Mouse (Mus musculus) hindbrain, embryonic 16.5 days (tissue): Measurements from ENCODE around the gene AY358078. TPM values are rescaled to one million over a fixed set of nuclear protein-coding genes. Genes with fewer than 3 reads are reported as not detected.
"Not testable (repeated sequence)": the region's sequence is repeated elsewhere in the genome, so short reads cannot be mapped to it uniquely, and the experiment has no call there.

Experiments used
- ATAC-seq: fragments of 200-750 bp; cut with Nextera tagmentation; 2 replicates; pipeline ENCODE4 v1.8.0; 2017; ENCODE audit warnings: moderate TSS enrichment, moderate library complexity
- H3K27ac ChIP-seq: fragments of 300-500 bp; sonication (generic); 2 replicates; pipeline ENCODE4 v1.5.1; 2014; ENCODE audit warnings: low read depth, mild to moderate bottlenecking, control low read depth, low read length, moderate library complexity
- H3K27me3 ChIP-seq: fragments of 300-500 bp; sonication (generic); replicated peaks from 2 replicates; pipeline ENCODE4 v1.6.1; 2014; ENCODE audit warnings: low read length; ENCODE audit not compliant: control insufficient read depth, insufficient read depth
- H3K36me3 ChIP-seq: fragments of 300-500 bp; sonication (generic); 2 replicates; pipeline ENCODE4 v1.6.1; 2014; ENCODE audit warnings: mild to moderate bottlenecking, low read length, moderate library complexity, mixed read lengths; ENCODE audit not compliant: control insufficient read depth, insufficient read depth
- H3K4me1 ChIP-seq: fragments of 300-500 bp; sonication (generic); 2 replicates; pipeline ENCODE4 v1.6.1; 2014; ENCODE audit warnings: low read depth, low read length; ENCODE audit not compliant: control insufficient read depth, insufficient read depth
- H3K4me2 ChIP-seq: fragments of 300-500 bp; sonication (generic); 2 replicates; pipeline ENCODE4 v1.6.1; 2014; ENCODE audit warnings: mild to moderate bottlenecking, low read length, control low read depth, moderate library complexity
- H3K4me3 ChIP-seq: fragments of 300-500 bp; sonication (generic); 2 replicates; pipeline ENCODE4 v1.5.1; 2014; ENCODE audit warnings: mild to moderate bottlenecking, low read length, control low read depth, moderate library complexity
- H3K9ac ChIP-seq: fragments of 300-500 bp; sonication (generic); 2 replicates; pipeline ENCODE4 v1.6.1; 2014; ENCODE audit warnings: low read depth, mild to moderate bottlenecking, control low read depth, low read length, moderate library complexity
- H3K9me3 ChIP-seq: fragments of 300-500 bp; sonication (generic); 2 replicates; pipeline ENCODE4 v1.6.1; 2014; ENCODE audit warnings: mild to moderate bottlenecking, low read length, moderate library complexity; ENCODE audit not compliant: control insufficient read depth
- WGBS: fragments of 180-500 bp; shearing (Covaris S2); extraction: QIAGEN DNeasy Blood & Tissue Kit; methylation state at CpG from one replicate; pipeline ENCODE4 v1.1.7; 2014; 5-methylcytosine and 5-hydroxymethylcytosine counted together
- microRNA-seq: library from miRNA; unstranded; fragments of <30 nt; microRNA quantifications from one replicate; pipeline ENCODE4, GENCODE M21; 2017
- polyA plus RNA-seq: library from polyadenylated mRNA; unstranded; fragments of >200 nt; fragmentation: Nextera tagmentation; extraction: Ambion mirVana; gene quantifications from 2 replicates; pipeline ENCODE4 v1.2.1, GENCODE M21; 2015

Gene AY358078
- polyA plus RNA-seq, 1 experiment from 2014 or later, result not detected

- no peaks in the 10 kb centered on the region for H3K27me3 ChIP-seq
- H3K4me1 ChIP-seq, result no peaks in the 10 kb centered on the region
- H3K9ac ChIP-seq, result no peak within 1 kb of the TSS
- H3K4me2 ChIP-seq, result no peak within 1 kb of the TSS
- no peak within 1 kb of the TSS for H3K27ac ChIP-seq
- no peak for ATAC-seq
- H3K9me3 ChIP-seq, result no peaks in the 10 kb centered on the region
- no peaks in the 10 kb centered on the region for H3K36me3 ChIP-seq
- H3K4me3 ChIP-seq, result no peak within 1 kb of the TSS
These were observed 53.6 kb downstream of the AY358078 start, which contains the start of gene Ear6 for GRCm38 (mm10) chr14:51853399-51853798. Gene Ear6 (plus strand): TSS chr14:51853699.

DNA sequence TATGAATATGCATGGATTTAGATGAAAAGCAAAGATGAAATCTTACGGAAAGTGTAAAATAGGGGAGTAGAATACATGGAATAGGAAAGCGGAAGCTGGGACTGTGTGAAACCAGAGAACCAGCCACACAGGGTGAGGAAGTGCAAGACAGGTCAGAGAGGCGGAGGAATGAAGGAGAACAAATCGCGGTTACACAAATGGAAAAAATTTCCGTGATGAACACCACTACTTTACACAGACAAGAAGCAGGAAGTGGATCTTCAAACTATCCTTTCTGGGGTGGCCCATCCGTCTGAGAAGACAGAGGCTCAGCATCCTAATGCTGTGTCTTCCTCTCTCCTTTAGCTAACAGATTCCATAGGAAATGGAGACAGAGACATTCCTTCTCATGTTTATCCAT lies 55.4 kb downstream of the AY358078 start:
- ATAC-seq, H3K27me3 ChIP-seq, H3K9me3 ChIP-seq, H3K4me1 ChIP-seq, H3K4me3 ChIP-seq, H3K4me2 ChIP-seq, H3K9ac ChIP-seq, H3K36me3 ChIP-seq, H3K27ac ChIP-seq: not testable (repeated sequence)
- 87% methylated on average over 7 of the region's 7 CpGs for WGBS

- not testable (repeated sequence) for H3K9ac ChIP-seq, H3K4me3 ChIP-seq, H3K27me3 ChIP-seq, H3K36me3 ChIP-seq, H3K4me1 ChIP-seq, H3K27ac ChIP-seq, H3K4me2 ChIP-seq, H3K9me3 ChIP-seq
- 10% methylated on average over 1 of the region's 1 CpGs for WGBS
- ATAC-seq, result peak; percentile 70; the same call in 1 of the 2 replicates
These were observed 63.8 kb downstream of the AY358078 start for GRCm38 (mm10) chr14:51863603-51864002.

GRCm38 (mm10) chr14:51870756-51871155 lies 70.9 kb downstream of the AY358078 start:
- H3K4me3 ChIP-seq, result no peak overlapping the region
- 89% methylated on average over 2 of the region's 2 CpGs for WGBS

DNA sequence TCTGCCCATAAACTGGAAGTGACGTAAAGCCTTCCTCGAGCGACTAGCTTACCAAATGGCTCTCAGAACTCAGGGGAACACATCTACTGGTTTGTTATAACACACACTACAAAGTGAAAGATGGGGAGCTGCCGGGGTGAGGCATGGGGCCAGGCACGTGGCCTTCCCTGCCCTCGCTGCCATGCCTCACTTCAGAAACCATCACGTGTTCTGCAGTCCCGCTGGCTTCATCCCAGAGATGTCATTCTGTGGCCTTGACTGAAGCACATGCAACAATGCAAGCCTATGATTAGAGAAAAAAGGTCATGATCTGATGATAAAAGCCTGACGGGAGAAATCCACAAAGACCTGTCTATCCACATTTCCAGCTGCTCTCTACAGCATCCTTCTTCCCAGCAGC lies 71.9 kb downstream of the AY358078 start:
- no peak for ATAC-seq
- H3K27me3 ChIP-seq, result no peaks in the 10 kb centered on the region
- H3K27ac ChIP-seq, result no peak overlapping the region
- H3K4me3 ChIP-seq, result no peak overlapping the region
- H3K36me3 ChIP-seq, result no peaks in the 10 kb centered on the region
- WGBS, result 69% methylated on average over 9 of the region's 9 CpGs
- H3K4me1 ChIP-seq, result no peaks in the 10 kb centered on the region
- H3K4me2 ChIP-seq, result no peak overlapping the region
- no peak overlapping the region for H3K9ac ChIP-seq
- no peaks in the 10 kb centered on the region for H3K9me3 ChIP-seq

More at GRCm38 (mm10) chr14:51870756-51871155, 70.9 kb downstream of the AY358078 start:
- Histone ChIP-seq H3K9ac (no peak overlapping the region), H3K9me3 (no peaks in the 10 kb centered on the region), H3K27me3 (no peaks in the 10 kb centered on the region), H3K4me2 (no peak overlapping the region), H3K4me1 (no peaks in the 10 kb centered on the region), H3K27ac (no peak overlapping the region), H3K36me3 (no peaks in the 10 kb centered on the region)
- no peak for ATAC-seq

Small RNA genes lying within 50 kb of the gene (microRNA-seq; reads per million reads assigned to microRNA genes)
- not detected for gene Gm27375

Other genes starting within 250 kb of the AY358078 start
- gene Gm5622, start 247.3 kb upstream of the AY358078 start, polyA plus RNA-seq, result not detected in 2 replicates
- gene Gm17175, start 226.0 kb upstream of the AY358078 start, polyA plus RNA-seq, result not detected in 2 replicates
- gene Gm17174, start 207.9 kb upstream of the AY358078 start, polyA plus RNA-seq, result not detected in 2 replicates
- not detected in 2 replicates for gene Gm17078, start 188.7 kb upstream of the AY358078 start, polyA plus RNA-seq
- not detected in 2 replicates for gene Gm4181, start 164.4 kb upstream of the AY358078 start, polyA plus RNA-seq
- gene Gm17079, start 104.6 kb upstream of the AY358078 start, polyA plus RNA-seq, result not detected in 2 replicates
- gene Gm5800, start 82.9 kb upstream of the AY358078 start, polyA plus RNA-seq, result not detected in 2 replicates
- not detected in 2 replicates for gene Ang4, start 26.5 kb upstream of the AY358078 start, polyA plus RNA-seq
- not detected in 2 replicates for gene Ear6, start 53.7 kb downstream of the AY358078 start, polyA plus RNA-seq
- gene Mettl17, start 84.8 kb downstream of the AY358078 start, polyA plus RNA-seq, result 80.4 and 88.1 TPM in 2 replicates
- 1.5 and 1.9 TPM in 2 replicates for gene Slc39a2, start 92.8 kb downstream of the AY358078 start, polyA plus RNA-seq
- gene Ndrg2, start 114.1 kb downstream of the AY358078 start, polyA plus RNA-seq, result 338 and 429 TPM in 2 replicates
- not detected in 2 replicates for gene Tppp2, start 118.4 kb downstream of the AY358078 start, polyA plus RNA-seq
- gene Rnase13, start 122.7 kb downstream of the AY358078 start, polyA plus RNA-seq, result not detected in 2 replicates
- gene Arhgef40, start 184.7 kb downstream of the AY358078 start, polyA plus RNA-seq, result 63.4 and 74.4 TPM in 2 replicates
- gene Tmem253, start 215.6 kb downstream of the AY358078 start, polyA plus RNA-seq, result 0.39 and 0.51 TPM in 2 replicates
- 23.7 and 28.0 TPM in 2 replicates for gene Zfp219, start 220.7 kb downstream of the AY358078 start, polyA plus RNA-seq
- not detected in 2 replicates for gene Olfr221, start 242.4 kb downstream of the AY358078 start, polyA plus RNA-seq